Mouse (Mus musculus) thymus, postnatal 14 days (tissue): ENCODE measurements around the gene Fam214b.

Experiments
- DNase-seq: peaks from one replicate; pipeline ENCODE4 v3.0.0; 2021

Fam214b gene

GRCm38 (mm10) chr4:43005765-43006164 is 40.3 kb downstream of the Fam214b start:
- peak; percentile 65 for DNase-seq

DNA sequence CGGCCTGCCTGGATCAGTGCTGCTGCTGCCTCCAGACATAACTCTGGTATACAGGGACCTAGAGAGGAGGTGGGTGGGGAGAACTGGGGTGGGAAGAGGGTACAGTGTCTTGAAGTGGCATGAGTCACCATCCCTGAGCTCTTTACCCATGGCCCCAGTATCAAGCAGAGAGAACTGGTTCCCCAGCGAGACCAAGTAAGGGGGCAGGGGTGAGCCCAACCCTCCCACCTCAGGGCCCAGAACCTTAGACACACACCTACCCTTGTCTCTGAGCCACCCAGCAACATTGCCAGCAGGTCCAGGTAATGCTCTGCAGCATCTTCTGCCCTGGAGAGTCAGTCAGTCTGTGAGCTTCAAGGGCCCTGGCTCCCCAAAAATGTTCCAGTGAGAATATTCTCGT is 41.1 kb downstream of the Fam214b start:
- no peak for DNase-seq

DNA sequence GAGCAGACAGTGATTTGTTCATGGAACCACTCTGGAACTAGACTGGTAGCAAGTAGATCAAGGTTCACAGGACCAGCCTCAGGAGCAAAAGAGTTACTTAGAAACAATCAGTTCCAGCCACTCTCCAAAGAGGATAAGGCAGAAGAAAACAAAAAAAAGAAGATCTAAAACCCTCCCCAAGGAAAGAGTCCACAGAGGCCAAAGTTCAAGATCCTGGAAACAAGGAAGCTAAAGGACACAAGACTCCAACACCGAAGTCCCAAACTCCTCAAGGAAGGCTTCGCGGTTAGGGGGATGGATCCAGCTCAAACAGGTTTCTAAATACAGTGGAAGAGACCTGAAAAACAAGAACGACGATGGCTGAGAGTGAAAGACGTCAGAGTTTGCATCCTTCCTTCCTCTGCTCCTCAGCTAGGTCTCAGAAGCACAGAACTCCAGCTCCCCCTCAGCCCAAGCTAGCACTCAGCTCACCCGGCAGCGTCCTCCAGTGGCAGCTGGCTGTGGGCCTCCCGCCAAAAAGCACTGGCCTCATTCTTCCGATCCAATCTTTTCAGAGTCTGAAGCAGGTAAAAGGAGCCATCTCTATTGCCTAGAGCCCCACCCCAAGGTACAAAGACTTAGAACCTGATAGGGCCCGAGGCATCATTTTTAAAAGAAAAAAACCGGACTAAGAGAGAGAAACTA is 43.1 kb downstream of the Fam214b start:
- DNase-seq, result no peak

DNA sequence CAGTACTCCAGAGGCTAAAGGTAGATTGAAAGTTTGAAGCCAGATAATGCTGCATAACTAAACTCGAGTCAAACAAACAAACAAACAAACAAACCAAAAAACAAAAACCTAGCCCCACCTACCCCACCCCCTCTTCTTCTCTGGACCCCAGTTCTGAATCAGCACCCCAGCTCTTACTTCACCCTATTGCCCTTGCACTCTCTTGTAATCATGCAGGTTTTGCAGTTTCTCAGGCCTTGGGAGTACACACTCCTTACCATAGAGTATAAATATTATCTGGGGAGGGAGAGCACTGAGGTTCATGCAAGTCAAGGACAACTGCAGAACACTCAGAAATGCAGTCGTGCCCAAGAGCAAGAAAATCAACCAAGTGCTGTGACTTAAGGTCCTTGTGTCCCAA is 44.7 kb downstream of the Fam214b start:
- no peak for DNase-seq

- DNase-seq, result peak; percentile 99
Observed at GRCm38 (mm10) chr4:43000141-43000986, 45.7 kb downstream of the Fam214b start, which contains the start of gene Vcp. TSS of gene Vcp (minus strand) at chr4:43000507.

DNA sequence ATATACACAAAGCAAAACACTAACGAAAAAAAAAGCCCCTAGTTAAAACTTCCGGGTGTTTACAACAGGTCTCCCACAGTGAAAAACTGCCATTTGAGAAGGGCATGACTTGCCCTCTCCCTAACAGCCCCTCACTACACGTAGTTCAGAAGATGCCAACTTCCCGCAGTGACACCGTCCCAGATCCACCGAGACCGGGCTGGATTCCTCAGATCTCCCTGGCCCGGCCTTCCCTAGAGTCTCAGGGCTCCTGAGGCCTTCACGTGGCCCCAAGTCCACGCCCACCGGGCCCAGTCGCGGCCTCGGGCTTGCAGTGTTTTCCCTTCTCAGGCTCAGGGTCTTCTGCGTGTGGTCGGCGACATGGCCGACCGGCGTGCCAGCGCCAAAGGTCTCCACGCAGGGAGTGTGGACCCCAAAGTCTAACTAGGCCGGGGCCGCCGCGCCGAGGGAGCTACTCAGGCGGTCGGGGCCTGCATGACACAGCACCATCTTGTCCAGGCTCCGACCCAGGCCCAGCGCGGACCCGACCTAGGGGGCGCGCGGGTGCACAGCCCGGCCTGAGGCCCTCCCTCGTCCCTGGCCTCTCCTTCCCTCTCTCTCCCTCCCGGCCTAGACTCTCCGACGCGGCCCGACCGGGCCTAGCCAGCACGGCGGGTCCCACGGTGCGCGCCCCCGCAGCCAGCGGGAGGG is 46.4 kb downstream of the Fam214b start:
- DNase-seq, result peak; percentile 76

- DNase-seq, result no peak
Observed at GRCm38 (mm10) chr4:42998022-42998421, 48.0 kb downstream of the Fam214b start.

- no peak for DNase-seq
Observed at GRCm38 (mm10) chr4:42988296-42988695, 57.7 kb downstream of the Fam214b start.
